Mouse (Mus musculus) kidney, adult 18-20 months (tissue): ENCODE measurements at regions not wholly inside any gene's neighbourhood (a gene's known extent, or its start where the extent isn't known, plus 50 kb on each side); places are given as distances from the start of the nearest gene placed in this dataset.

Experiments used
- DNase-seq: peaks from one replicate; pipeline ENCODE4 v3.0.0; 2021

- DNase-seq = no peak
Observed at GRCm38 (mm10) chr16:24176057-24176456, 187.4 kb upstream of the Bcl6 start.

- DNase-seq = no peak
Observed at GRCm38 (mm10) chr16:24175235-24175760, 186.6 kb upstream of the Bcl6 start.

- DNase-seq = no peak
Observed at GRCm38 (mm10) chr16:24174595-24174994, 185.9 kb upstream of the Bcl6 start.

GRCm38 (mm10) chr16:24173783-24174518 lies 185.3 kb upstream of the Bcl6 start:
- no peak for DNase-seq

- DNase-seq = no peak
Observed at GRCm38 (mm10) chr16:24172653-24173052, 184.0 kb upstream of the Bcl6 start.

- DNase-seq = no peak
Observed at GRCm38 (mm10) chr16:24172065-24172464, 183.4 kb upstream of the Bcl6 start.

- no peak for DNase-seq
Observed at GRCm38 (mm10) chr16:24171161-24171560, 182.5 kb upstream of the Bcl6 start.

GRCm38 (mm10) chr16:24166496-24166895 lies 177.8 kb upstream of the Bcl6 start:
- DNase-seq = no peak

GRCm38 (mm10) chr16:24165461-24166081 lies 176.9 kb upstream of the Bcl6 start:
- no peak for DNase-seq

- no peak for DNase-seq
Observed at GRCm38 (mm10) chr16:24160705-24161285, 172.1 kb upstream of the Bcl6 start.

- DNase-seq = no peak
Observed at GRCm38 (mm10) chr16:24159336-24159735, 170.7 kb upstream of the Bcl6 start.

- DNase-seq = no peak
Observed at GRCm38 (mm10) chr16:24157753-24158152, 169.1 kb upstream of the Bcl6 start.

- no peak for DNase-seq
Observed at GRCm38 (mm10) chr16:24156729-24157430, 168.2 kb upstream of the Bcl6 start.

- no peak for DNase-seq
Observed at GRCm38 (mm10) chr16:24154816-24155357, 166.2 kb upstream of the Bcl6 start.

- DNase-seq = no peak
Observed at GRCm38 (mm10) chr16:24153943-24154342, 165.3 kb upstream of the Bcl6 start.

- no peak for DNase-seq
Observed at GRCm38 (mm10) chr16:24151831-24152247, 163.2 kb upstream of the Bcl6 start.

- no peak for DNase-seq
Observed at GRCm38 (mm10) chr16:24151178-24151725, 162.6 kb upstream of the Bcl6 start.

GRCm38 (mm10) chr16:24150512-24150911 lies 161.9 kb upstream of the Bcl6 start:
- no peak for DNase-seq

GRCm38 (mm10) chr16:24149441-24149840 lies 160.8 kb upstream of the Bcl6 start:
- DNase-seq = no peak

GRCm38 (mm10) chr16:24143894-24144293 lies 155.2 kb upstream of the Bcl6 start:
- no peak for DNase-seq

- no peak for DNase-seq
Observed at GRCm38 (mm10) chr16:24142915-24143541, 154.4 kb upstream of the Bcl6 start.

- DNase-seq = no peak
Observed at GRCm38 (mm10) chr16:24139109-24139508, 150.5 kb upstream of the Bcl6 start.
